Mouse (Mus musculus): ENCODE measurements at regions not wholly inside any gene's neighbourhood (a gene's known extent, or its start where the extent isn't known, plus 50 kb on each side); places are given as distances from the start of the nearest gene placed in this dataset.
A peak's percentile ranks its signal among the peaks of the same experiment; 100 is the strongest.

GRCm38 (mm10) chr6:147199955-147200354 is 64.0 kb downstream of the Pthlh start:
- ATAC-seq (ENCODE audit: insufficient read depth, low FRiP score, low TSS enrichment): no peak
- H3K36me3 ChIP-seq (ENCODE audit: control insufficient read depth, insufficient read depth, low read length): no peaks in the 10 kb centered on the region
- 75% methylated on average over 7 of the region's 7 CpGs for WGBS

GRCm38 (mm10) chr6:147199411-147199810 is 64.6 kb downstream of the Pthlh start:
- Histone ChIP-seq H3K36me3 (ENCODE audit: control insufficient read depth, insufficient read depth, low read length) (no peaks in the 10 kb centered on the region), H3K4me2 (ENCODE audit: low read depth) (no peak overlapping the region), H3K9ac (ENCODE audit: low read length) (no peak overlapping the region), H3K9me3 (ENCODE audit: control insufficient read depth, low read length) (no peaks in the 10 kb centered on the region), H3K4me3 (ENCODE audit: low read depth, low read length) (no peak overlapping the region), H3K27me3 (ENCODE audit: control insufficient read depth, insufficient read depth, low read length) (no peaks in the 10 kb centered on the region), H3K4me1 (ENCODE audit: control insufficient read depth, insufficient read depth, low read length) (no peaks in the 10 kb centered on the region), H3K27ac (ENCODE audit: low read depth, low read length) (no peak overlapping the region)
- no peak for ATAC-seq (ENCODE audit: insufficient read depth, low FRiP score, low TSS enrichment)
- no peak for DNase-seq (ENCODE audit: low spot score)

More at GRCm38 (mm10) chr6:147199955-147200354, 64.0 kb downstream of the Pthlh start:
- Histone ChIP-seq H3K4me1 (ENCODE audit: control insufficient read depth, insufficient read depth, low read length) (no peaks in the 10 kb centered on the region), H3K9me3 (ENCODE audit: control insufficient read depth, low read length) (no peaks in the 10 kb centered on the region), H3K27ac (ENCODE audit: low read depth, low read length) (no peak overlapping the region), H3K4me3 (ENCODE audit: low read depth, low read length) (no peak overlapping the region), H3K27me3 (ENCODE audit: control insufficient read depth, insufficient read depth, low read length) (no peaks in the 10 kb centered on the region), H3K4me2 (ENCODE audit: low read depth) (no peak overlapping the region), H3K9ac (ENCODE audit: low read length) (no peak overlapping the region)
- DNase-seq (ENCODE audit: low spot score): no peak

GRCm38 (mm10) chr6:147196432-147196831 is 67.6 kb downstream of the Pthlh start:
- DNase-seq (ENCODE audit: low spot score): no peak
- no peak overlapping the region for H3K4me3 ChIP-seq (ENCODE audit: low read depth, low read length)
- no peaks in the 10 kb centered on the region for H3K27me3 ChIP-seq (ENCODE audit: control insufficient read depth, insufficient read depth, low read length)
- 80% methylated on average over 4 of the region's 4 CpGs for WGBS
- H3K9me3 ChIP-seq (ENCODE audit: control insufficient read depth, low read length): no peaks in the 10 kb centered on the region
- no peak overlapping the region for H3K9ac ChIP-seq (ENCODE audit: low read length)
- H3K36me3 ChIP-seq (ENCODE audit: control insufficient read depth, insufficient read depth, low read length): no peaks in the 10 kb centered on the region
- no peak overlapping the region for H3K4me2 ChIP-seq (ENCODE audit: low read depth)
- no peaks in the 10 kb centered on the region for H3K4me1 ChIP-seq (ENCODE audit: control insufficient read depth, insufficient read depth, low read length)
- no peak for ATAC-seq (ENCODE audit: insufficient read depth, low FRiP score, low TSS enrichment)
- H3K27ac ChIP-seq (ENCODE audit: low read depth, low read length): no peak overlapping the region

- Histone ChIP-seq H3K27me3 (ENCODE audit: control insufficient read depth, insufficient read depth, low read length) (no peaks in the 10 kb centered on the region), H3K4me3 (ENCODE audit: low read depth, low read length) (no peak overlapping the region), H3K9me3 (ENCODE audit: control insufficient read depth, low read length) (no peaks in the 10 kb centered on the region), H3K4me1 (ENCODE audit: control insufficient read depth, insufficient read depth, low read length) (no peaks in the 10 kb centered on the region), H3K4me2 (ENCODE audit: low read depth) (no peak overlapping the region), H3K36me3 (ENCODE audit: control insufficient read depth, insufficient read depth, low read length) (no peaks in the 10 kb centered on the region), H3K27ac (ENCODE audit: low read depth, low read length) (no peak overlapping the region), H3K9ac (ENCODE audit: low read length) (no peak overlapping the region)
- ATAC-seq (ENCODE audit: insufficient read depth, low FRiP score, low TSS enrichment): no peak
- 86% methylated on average over 4 of the region's 4 CpGs for WGBS
- no peak for DNase-seq (ENCODE audit: low spot score)
Observed at GRCm38 (mm10) chr6:147195277-147195676, 68.7 kb downstream of the Pthlh start.

- no peak for DNase-seq (ENCODE audit: low spot score)
- no peaks in the 10 kb centered on the region for H3K9me3 ChIP-seq (ENCODE audit: control insufficient read depth, low read length)
- no peaks in the 10 kb centered on the region for H3K36me3 ChIP-seq (ENCODE audit: control insufficient read depth, insufficient read depth, low read length)
- no peaks in the 10 kb centered on the region for H3K27me3 ChIP-seq (ENCODE audit: control insufficient read depth, insufficient read depth, low read length)
- ATAC-seq (ENCODE audit: insufficient read depth, low FRiP score, low TSS enrichment): no peak
- H3K4me1 ChIP-seq (ENCODE audit: control insufficient read depth, insufficient read depth, low read length): no peaks in the 10 kb centered on the region
- WGBS: 72% methylated on average over 5 of the region's 5 CpGs
- H3K27ac ChIP-seq (ENCODE audit: low read depth, low read length): 0 out of 2 replicates have a peak overlapping the region, but pooled peaks have one; percentile 3
- no peak overlapping the region for H3K9ac ChIP-seq (ENCODE audit: low read length)
- H3K4me3 ChIP-seq (ENCODE audit: low read depth, low read length): no peak overlapping the region
- no peak overlapping the region for H3K4me2 ChIP-seq (ENCODE audit: low read depth)
Observed at GRCm38 (mm10) chr6:147187710-147188109, 76.3 kb downstream of the Pthlh start.

- H3K9me3 ChIP-seq (ENCODE audit: control insufficient read depth, low read length): no peaks in the 10 kb centered on the region
- no peak overlapping the region for H3K9ac ChIP-seq (ENCODE audit: low read length)
- H3K4me1 ChIP-seq (ENCODE audit: control insufficient read depth, insufficient read depth, low read length): no peaks in the 10 kb centered on the region
- H3K4me3 ChIP-seq (ENCODE audit: low read depth, low read length): no peak overlapping the region
- no peaks in the 10 kb centered on the region for H3K27me3 ChIP-seq (ENCODE audit: control insufficient read depth, insufficient read depth, low read length)
- ATAC-seq (ENCODE audit: insufficient read depth, low FRiP score, low TSS enrichment) (no peak), DNase-seq (ENCODE audit: low spot score) (no peak)
- WGBS: 85% methylated on average over 7 of the region's 7 CpGs
- H3K36me3 ChIP-seq (ENCODE audit: control insufficient read depth, insufficient read depth, low read length): no peaks in the 10 kb centered on the region
- no peak overlapping the region for H3K4me2 ChIP-seq (ENCODE audit: low read depth)
- no peak overlapping the region for H3K27ac ChIP-seq (ENCODE audit: low read depth, low read length)
Observed at GRCm38 (mm10) chr6:147178276-147178675, 85.7 kb downstream of the Pthlh start.

GRCm38 (mm10) chr6:147176176-147176575 is 85.0 kb downstream of the Klhl42 start:
- DNase-seq (ENCODE audit: low spot score): no peak
- 56% methylated on average over 1 of the region's 1 CpGs for WGBS
- no peaks in the 10 kb centered on the region for H3K9me3 ChIP-seq (ENCODE audit: control insufficient read depth, low read length)
- no peak overlapping the region for H3K4me3 ChIP-seq (ENCODE audit: low read depth, low read length)
- no peaks in the 10 kb centered on the region for H3K4me1 ChIP-seq (ENCODE audit: control insufficient read depth, insufficient read depth, low read length)
- H3K36me3 ChIP-seq (ENCODE audit: control insufficient read depth, insufficient read depth, low read length): no peaks in the 10 kb centered on the region
- no peak overlapping the region for H3K27ac ChIP-seq (ENCODE audit: low read depth, low read length)
- no peak for ATAC-seq (ENCODE audit: insufficient read depth, low FRiP score, low TSS enrichment)
- no peaks in the 10 kb centered on the region for H3K27me3 ChIP-seq (ENCODE audit: control insufficient read depth, insufficient read depth, low read length)
- no peak overlapping the region for H3K9ac ChIP-seq (ENCODE audit: low read length)
- no peak overlapping the region for H3K4me2 ChIP-seq (ENCODE audit: low read depth)

All from neural tube, embryonic 11.5 days (tissue).